Mouse (Mus musculus) yolk sac, embryonic 10.5 days (tissue): ENCODE measurements around the gene Skint8.
A peak's percentile ranks its signal among the peaks of the same experiment; 100 is the strongest.
"Not testable (repeated sequence)": the region's sequence is repeated elsewhere in the genome, so short reads cannot be mapped to it uniquely, and the experiment has no call there.

ENCODE experiments used
- DNase-seq: peaks from one replicate; pipeline ENCODE4 v3.0.0-alpha.2; 2017; ENCODE audit warnings: low spot score

Gene Skint8

GRCm38 (mm10) chr4:111919092-111919491, at the start of gene Skint8:
TSS of gene Skint8 (plus strand) at chr4:111919392.
- DNase-seq, result no peak

DNA sequence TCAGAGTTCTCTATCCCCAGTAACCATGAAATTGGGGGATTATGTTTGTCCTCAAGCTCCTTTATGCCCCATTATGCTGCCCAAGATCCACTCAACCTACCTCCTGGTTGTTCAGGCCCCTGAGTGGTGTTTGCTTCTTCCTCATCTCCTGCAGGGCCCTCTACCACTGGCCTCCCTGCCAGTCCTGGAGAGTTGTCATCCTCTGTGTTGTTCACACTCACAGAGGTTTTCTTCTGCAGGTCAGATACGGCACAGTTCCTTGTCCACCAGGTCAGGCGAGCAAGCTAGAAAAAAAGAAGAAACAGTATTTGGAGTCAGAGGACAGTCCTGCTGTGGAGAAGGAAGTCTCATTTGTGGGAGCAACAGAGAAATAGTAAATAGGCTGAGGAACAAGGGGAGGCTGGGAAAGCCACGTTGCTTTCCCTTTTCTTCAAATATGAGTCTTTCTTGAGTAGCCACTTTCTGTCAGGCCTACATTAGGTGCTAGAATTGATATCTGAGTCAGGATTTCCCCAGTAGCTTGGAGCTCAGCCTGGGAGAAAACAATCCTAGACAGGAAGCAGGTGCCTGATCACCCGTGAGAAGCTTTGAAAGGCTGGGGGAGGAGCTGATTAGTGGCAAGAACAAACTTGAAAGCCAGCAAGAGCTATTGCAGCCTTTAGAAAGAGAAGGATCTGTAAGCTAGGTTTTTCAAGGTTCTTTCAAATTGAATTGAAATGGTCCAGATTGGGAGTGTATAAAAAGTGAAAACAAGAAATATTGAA, 38.9 kb upstream of the Skint8 start:
- DNase-seq, result no peak

DNA sequence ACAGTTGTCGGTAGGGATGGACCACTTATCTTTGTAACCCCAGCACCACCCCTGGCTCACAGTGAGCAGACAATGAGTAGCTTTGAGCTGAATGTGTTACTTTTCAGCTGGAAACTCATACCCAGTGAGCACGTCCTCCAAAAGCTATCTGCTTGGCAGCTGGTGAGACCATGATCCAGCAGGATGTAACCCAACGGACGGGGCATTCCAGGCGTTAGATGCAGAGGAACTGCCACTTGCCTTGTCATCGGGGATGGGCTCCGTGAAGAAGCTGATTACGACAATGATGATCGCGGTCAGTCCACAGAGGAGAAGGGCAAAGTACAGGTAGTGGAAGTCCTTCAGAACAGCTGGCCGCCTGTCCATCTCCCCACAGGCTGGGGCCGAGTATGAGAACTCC, 35.6 kb upstream of the Skint8 start:
- no peak for DNase-seq

DNA sequence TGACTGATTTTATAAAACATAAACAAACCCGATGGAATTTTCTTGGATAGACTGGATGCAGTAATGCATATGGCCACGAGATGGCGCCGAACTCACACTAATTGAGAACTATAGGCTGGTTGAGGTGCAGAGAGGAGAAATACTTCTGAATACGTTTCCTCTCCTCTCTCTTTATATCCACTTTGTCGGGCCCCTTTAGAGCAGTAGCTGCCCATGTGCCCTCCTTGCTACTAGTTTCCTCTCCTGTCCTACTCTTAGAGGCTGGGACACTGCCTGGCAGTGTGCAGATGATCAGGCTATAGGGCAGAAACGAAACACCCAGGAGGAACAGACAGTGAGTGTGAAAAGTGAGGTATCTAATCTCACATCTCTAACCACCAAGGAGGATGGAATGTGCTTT, 33.2 kb upstream of the Skint8 start:
- peak; percentile 43 for DNase-seq

DNA sequence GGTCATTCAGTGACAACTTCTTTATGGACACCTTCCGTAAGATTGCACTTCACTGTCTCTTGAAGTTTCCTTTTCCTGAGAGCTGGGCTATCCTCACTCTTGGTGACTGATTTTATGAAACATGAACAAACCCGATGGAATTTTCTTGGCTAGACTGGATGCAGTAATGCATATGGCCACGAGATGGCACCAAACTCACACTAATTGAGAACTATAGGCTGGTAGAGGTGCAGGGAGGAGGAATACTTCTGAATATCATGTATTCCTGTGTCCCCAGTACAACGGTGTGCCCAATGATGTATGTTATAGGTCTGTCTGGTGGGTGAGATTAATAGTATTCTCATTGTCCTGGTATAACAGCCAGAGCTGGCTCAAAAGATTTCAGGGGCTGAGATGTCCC, 32.6 kb upstream of the Skint8 start:
- peak; percentile 49 for DNase-seq

DNA sequence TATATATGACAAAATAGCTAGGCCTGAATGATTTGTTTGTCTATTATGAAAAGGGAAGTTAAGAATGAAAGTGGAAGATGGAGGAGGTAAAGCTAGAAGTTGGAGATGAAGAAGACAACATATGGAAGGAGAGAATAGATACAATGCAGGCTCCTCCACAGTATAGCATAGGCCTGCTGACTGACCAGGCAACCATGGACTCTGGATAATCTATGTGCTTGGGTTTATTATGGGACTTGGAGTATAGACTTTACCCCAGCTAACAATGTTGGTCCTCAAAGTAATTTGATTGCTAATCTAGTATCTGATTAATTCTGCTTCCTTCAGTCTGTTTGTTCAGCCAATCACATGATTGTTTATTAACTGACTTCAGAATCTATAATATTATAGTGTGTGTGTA, 27.1 kb upstream of the Skint8 start:
- DNase-seq, result no peak

DNA sequence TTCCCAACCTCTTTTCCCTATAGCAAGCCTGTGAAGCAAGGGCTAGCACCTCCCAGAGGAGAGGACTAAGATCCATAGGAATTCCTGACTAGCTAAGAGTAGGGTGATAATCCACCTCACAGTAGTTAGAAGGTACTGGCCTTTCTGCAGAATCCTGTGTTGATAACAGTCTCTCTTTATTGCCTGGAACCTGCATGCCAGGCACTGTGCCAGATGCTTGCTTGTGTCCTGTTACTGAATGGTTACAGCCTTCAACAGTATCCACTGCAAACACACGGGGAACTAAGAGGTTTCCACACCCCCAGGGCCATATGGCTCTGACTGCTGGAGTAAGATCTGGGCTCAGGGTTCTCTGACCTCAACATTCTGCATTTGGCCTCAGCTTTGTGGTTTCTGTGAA, 21.4 kb upstream of the Skint8 start:
- no peak for DNase-seq

DNA sequence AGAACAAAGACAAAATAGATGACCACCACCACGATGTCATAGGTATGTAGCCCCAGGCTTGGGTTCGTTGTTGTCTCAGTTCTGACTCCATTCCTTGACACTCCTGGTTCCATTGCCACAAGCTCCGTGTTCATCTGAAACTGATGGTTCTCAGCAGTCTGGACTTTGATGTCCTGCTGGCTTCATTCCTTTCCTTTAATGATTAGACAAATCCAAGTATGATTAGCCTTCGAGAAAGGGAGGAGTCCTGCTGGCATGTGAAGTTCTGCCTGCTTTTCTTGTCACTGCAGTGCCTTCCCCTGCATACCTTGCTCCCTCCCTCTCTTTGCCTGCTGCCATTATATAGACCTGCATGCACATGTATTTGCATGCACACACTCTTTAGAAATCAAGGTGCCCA, 20.6 kb upstream of the Skint8 start:
- peak; percentile 54 for DNase-seq

DNA sequence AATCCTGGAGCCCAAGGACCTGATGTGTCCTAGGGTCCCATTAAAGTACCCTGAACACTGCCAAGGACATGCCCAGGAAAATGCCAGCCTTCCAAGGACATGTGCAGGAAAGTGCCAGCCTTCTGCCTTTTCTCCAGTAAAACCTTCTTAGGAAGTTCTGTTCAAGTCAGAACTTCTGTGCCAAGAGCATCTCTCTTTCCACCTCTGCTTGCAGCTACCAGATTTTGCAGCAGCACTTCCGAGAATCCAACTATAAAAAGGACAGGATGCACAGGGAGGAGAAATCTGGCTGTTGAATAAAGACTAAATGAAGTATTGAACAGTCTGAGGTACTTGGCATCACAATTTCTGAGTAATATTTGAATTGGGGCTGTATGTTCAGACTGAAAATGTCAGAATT, 18.7 kb upstream of the Skint8 start:
- not testable (repeated sequence) for DNase-seq

DNA sequence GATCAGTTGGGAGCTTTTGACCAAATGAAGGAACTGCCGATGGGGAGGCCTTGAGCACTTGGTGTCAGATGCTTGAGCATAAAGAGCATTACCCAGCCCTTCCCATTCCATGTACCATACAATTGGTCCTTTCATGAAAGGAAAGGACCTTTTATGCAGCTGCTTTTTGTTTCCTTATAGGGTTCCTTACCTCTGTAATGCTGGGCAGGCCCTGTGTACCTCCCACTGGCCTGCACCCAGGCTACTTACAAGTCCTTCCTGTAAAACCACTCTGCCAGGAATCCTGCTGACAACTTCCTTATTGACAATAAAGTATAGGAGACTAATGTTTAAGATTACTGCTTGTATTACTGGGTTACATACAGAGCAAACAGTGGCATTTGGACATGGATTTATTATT, 17.7 kb upstream of the Skint8 start:
- DNase-seq, result no peak

GRCm38 (mm10) chr4:111902775-111903174, 16.4 kb upstream of the Skint8 start, which contains the start of gene Slc5a9:
TSS of gene Slc5a9 (minus strand) at chr4:111902918.
- no peak for DNase-seq

GRCm38 (mm10) chr4:111907926-111908325, 11.3 kb upstream of the Skint8 start:
- DNase-seq, result no peak

DNA sequence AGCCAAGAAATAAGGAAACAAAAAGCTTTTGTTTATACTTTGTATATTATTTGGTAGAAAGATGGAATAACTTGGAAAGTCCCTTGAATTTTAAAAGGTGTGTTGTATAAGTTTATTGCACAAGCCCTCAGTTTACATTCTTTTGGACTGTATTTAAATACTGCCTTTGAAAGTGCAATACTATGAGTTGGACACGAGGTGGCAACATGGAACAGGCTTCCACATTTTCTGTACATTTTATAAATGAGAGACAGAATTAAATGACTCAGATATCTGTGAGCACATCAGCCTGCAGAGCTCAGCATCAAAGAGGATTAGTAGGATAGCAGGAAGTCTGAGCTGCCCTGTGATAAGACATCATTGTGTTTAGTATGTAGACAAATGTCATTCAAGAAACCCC, 42.1 kb downstream of the Skint8 start:
- DNase-seq, result no peak

GRCm38 (mm10) chr4:111963241-111963640, 44.0 kb downstream of the Skint8 start:
- DNase-seq, result not testable (repeated sequence)

DNA sequence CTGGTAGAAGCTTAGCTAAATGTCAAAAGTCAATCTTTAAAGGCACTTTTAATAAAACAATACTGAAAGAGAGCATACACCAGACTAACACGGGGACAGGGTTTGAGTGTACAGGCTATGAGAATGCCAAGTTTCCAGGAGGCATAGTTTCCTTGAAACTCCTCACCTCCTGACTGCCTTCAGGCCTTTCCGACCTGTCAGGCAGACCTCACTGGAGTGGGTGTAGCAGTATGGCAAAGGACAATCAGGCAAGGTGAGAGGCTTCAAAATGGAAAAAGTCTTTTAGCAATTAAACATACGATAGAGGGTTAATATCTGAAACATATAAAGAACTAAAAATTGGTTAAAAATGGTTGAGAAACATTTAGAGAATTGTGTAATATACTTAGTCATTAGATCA, 44.5 kb downstream of the Skint8 start:
- DNase-seq, result no peak

DNA sequence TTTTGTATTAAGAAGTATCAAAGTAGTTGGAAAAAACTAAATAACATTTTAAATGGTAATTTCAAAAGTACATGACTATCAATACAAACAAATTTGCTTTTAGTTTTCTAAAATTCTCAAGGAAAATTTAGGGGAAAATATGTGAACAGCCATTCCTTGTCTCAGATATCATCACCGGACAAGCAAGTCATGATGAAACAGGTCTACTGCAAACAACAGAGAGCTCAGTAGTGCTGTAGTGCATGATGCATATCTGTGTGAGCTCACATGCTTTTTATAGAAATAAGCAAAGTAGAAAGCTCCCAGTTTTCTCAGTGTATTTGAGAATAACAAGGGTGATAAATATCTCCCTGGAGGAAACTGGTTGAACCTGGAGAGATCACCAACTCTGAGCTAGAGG, 53.4 kb downstream of the Skint8 start, which contains the start of gene Skint7:
Gene Skint7, plus strand, starts transcription at position 301 of the 400 bp plus-strand sequence.
- no peak for DNase-seq
